Mouse (Mus musculus) urinary bladder, postnatal 36 days (tissue): ENCODE measurements around the gene Mrpl23.

Source experiments
- DNase-seq, 2 experiments: peaks; one replicate each; pipeline ENCODE4 v3.0.0; 2022; ENCODE audit warnings: low spot score in 2 of 2, mixed read lengths in 1 of 2

Gene Mrpl23

DNA sequence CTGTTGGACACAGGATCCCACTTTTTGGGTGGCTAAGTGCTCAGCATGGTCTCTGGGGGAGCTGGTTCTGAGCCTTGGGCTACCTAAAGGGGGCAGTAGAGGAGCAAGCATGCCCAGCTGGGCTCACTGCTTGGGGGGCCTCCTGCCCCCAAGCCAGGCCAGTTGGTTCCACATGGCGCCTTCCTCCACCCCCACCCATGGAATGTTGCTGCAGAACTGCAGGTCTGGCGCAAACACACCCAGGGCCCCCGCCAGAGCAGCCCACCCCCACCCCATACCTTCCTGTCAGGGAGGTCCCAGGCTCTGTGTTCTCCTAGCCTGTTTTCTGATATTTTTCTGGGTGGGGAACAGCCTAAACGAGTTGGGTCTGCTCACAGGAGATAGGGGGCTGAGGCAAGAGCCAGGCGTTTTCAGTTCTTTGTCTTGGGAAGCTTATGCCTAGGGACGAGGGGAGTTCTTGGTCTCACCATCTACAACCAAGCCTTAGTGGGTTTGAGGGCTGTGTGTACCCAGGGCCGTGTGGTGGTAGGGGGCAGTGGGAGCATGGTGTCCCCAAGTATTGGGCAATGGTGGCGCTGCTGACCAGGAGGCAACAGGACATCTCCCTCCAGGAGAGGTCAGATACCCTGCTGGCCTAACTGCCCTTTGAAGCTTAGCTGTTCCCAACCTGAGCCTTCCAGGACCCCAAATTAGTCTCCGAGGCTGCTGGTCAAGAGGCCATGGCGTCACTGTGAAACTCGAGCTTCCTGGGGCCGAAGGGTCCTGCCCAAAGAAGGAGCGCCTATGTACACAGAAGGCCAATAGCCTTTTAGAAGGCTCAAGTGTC lies 20.3 kb downstream of the Mrpl23 start:
- DNase-seq = no peak

GRCm38 (mm10) chr7:142553417-142554335 lies 21.2 kb downstream of the Mrpl23 start:
- DNase-seq = no peak

GRCm38 (mm10) chr7:142554625-142555024 lies 22.1 kb downstream of the Mrpl23 start:
- DNase-seq = no peak

- no peak for DNase-seq
These were observed 23.0 kb downstream of the Mrpl23 start for GRCm38 (mm10) chr7:142555366-142556088.

DNA sequence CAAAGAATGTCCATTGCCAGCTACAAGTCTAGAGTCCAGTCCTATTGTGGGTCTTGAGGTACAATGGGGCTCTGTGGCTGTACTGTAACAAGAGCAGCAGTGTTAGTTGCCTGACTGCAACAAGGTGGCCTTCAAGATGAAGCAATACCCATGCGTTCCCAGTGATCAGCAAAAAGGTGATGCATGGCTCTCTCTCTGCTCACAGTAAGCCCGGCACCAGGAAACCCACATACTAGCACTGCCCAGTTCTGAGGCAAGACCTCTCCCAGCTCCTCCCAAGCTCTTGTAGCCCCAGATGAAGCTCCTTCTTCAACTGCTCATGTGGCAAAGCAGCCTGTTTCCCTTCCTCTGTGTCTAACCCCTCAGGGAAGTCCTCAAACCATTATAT lies 23.6 kb downstream of the Mrpl23 start:
- no peak for DNase-seq

DNA sequence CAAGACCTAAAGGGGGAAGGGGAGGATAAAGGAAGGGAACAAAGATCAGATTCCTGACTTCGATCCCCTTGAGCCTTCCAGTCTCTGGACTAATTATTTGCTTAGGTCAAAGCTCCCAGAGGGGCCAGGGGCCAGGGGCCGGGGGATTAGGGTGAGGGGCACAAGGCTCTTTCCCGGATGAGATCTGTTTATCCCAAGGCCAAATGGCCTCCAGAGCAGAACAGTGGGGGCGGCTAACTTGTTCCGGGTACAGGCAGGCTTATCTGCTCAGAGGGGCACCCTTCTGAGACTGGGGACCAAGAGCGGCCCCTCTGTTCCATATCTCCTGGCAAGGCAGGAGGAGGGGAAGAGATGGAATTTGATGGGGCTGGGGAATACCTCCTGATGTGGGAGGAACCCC lies 25.2 kb downstream of the Mrpl23 start:
- DNase-seq = no peak

- no peak for DNase-seq
These were observed 26.1 kb downstream of the Mrpl23 start for GRCm38 (mm10) chr7:142558511-142559146.

DNA sequence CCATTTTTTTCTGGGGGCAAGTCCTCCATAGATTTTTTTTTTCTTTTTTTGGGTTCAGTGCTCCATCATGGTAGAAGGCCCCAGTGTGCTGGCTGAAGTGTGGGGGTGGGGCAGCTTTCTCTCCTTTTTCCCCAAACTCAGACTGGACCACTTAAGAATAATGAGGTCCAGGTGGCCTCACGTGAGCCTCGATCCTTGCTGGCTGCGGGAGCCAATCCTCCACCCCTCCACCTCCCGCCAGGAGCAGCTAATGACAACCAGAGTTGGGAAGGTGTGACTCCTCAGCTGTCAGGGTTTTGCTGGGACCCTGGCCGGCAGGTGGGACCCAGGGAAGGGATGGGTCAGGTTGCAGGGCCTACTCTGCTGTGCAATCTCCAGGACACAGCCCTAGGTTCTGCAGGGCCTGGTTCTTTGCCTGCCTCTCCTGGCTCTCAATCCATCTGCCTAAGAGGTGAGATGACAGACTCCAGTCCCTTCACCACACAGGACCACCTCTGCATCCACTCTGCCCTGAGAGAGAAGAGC lies 27.2 kb downstream of the Mrpl23 start:
- DNase-seq = no peak

DNA sequence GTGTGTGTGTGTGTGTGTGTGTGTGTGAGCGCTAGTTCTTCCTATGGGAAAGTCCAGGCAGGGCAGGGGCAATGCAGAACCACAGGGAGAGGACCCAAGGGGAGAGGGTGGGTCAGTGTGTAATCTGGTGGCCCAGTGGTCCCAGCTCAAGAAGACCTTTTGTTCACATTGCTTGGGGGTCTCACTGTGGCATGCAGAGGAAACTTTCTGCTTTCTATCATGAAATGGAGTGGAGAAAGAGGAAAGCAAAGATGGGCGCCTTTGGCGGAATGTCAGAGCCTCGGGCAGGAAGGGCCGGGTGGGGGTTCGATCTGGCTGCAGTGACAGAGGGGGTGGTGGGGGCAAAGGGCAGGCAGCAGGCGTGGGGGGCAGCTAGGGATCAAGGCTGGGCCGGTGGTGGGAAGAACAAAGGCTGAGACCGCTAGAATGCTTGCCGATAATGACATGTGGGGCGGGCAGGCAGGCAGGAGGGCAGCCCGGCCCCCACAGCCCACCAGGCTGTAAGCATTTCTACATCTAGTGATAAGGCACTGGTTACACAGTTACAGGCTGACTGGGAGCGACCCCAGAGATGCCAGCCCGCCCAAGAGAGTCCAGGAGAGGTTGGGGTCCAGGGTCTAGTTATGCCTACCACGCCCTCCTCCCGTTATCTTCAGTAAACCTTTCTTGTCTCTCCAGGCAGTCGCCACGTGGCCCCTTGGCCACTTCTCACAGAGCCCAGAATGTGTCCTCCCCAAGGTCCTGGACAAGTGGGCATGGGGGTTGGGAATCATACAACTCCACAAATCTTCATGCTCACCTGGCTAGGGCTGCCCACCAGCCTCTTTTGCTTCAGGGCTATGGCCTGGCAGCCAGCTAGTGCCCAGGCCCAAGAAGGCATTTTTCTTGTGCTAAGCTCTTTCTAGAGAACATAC lies 28.7 kb downstream of the Mrpl23 start:
- DNase-seq = no peak

GRCm38 (mm10) chr7:142561856-142562404 lies 29.4 kb downstream of the Mrpl23 start:
- no peak for DNase-seq

DNA sequence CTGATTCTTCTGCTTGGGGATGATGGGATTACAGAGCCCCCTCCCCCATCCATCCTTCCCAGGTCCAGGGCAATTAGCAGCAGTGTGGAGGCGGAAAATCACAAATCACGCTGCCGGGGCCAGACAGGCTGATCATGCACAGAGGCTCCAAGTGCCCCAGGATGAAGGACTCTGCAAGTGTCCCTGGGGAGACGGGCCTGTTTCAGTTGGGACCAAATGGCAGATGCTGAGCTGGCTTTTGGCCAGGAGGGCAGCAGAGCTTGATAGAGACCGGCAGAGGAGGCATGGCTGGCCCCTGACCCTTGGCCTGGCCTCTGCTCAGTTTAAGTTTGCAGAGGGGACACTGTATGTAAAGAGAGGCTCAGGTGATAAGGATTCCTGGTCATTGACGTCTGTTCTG lies 30.7 kb downstream of the Mrpl23 start:
- DNase-seq = no peak

GRCm38 (mm10) chr7:142564955-142565643 lies 32.6 kb downstream of the Mrpl23 start:
- DNase-seq = no peak

DNA sequence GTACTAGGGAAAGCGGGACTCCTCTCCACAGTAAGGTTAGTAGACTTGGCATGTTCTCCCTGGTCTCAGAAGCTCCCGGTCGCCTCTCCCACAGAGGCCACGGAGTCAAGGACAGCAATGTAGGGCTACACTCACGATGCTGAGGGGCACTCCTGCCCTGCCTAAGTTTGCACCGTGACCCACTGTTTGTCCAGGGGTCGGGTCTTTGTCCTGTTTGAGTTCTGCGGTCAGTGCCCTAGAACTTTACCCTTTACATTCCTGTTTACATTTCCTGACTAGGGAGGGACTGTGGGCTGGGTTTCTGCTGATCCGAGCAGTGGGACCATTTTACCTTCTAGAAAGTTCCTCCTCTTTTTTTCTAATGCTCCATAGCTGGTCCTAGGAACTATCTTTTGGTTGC lies 34.0 kb downstream of the Mrpl23 start:
- DNase-seq = no peak

- no peak for DNase-seq
These were observed 36.5 kb downstream of the Mrpl23 start for GRCm38 (mm10) chr7:142568985-142569384.

DNA sequence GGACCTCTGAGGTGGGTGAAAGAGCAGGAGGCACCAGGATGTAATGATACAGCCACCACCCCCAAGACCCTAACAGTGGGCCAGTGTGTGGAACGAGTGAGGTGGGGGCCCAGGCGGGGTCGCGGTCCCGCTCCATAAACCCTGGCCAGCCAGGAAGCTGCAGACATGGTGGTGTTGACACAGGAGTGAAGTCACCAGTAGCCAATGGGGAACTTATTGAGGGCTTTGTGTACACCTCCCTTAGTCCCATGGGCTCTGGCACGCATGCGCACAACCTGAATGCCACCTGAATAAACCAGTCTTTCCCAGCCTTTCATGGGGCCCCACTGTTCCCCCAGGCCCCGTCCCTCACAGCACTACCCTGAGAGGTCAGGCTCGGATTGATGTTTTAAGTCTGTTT lies 38.1 kb downstream of the Mrpl23 start:
- DNase-seq = no peak

- DNase-seq = no peak
These were observed 39.2 kb downstream of the Mrpl23 start for GRCm38 (mm10) chr7:142571458-142572220.

GRCm38 (mm10) chr7:142572343-142572742 lies 39.9 kb downstream of the Mrpl23 start:
- no peak for DNase-seq

DNA sequence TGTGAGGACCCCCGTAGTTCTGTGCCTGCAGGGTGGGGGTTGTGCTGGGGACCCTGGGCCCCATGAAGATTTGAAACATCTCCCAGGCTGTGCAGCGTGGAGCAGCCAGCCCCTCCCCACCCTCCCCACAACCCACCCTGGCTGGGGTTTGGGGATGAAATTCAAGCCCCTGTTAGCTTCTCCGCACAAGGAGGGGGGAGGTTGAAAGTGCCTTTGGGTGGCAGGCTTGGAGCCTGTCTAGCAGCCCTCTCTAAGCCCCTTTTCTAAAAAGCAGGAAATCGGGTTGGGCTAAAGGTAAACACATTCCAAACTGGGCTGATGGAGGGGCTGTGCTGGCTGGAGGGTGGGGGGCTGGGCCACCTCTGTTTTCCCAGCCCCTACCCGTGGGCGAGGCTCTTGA lies 40.5 kb downstream of the Mrpl23 start:
- DNase-seq = no peak
